Mouse (Mus musculus) liver, embryonic 14.5 days (tissue): ENCODE data around the gene Hba-a1.

Experiments
- CTCF ChIP-seq: IDR thresholded peaks from 2 replicates; pipeline ENCODE4 v1.5.1; 2016; ENCODE audit warnings: antibody characterized with exemption, low read depth, control low read depth
- EP300 ChIP-seq: IDR thresholded peaks from 2 replicates; pipeline ENCODE4 v1.6.1; 2016; ENCODE audit warnings: antibody characterized with exemption, low read depth

DNA sequence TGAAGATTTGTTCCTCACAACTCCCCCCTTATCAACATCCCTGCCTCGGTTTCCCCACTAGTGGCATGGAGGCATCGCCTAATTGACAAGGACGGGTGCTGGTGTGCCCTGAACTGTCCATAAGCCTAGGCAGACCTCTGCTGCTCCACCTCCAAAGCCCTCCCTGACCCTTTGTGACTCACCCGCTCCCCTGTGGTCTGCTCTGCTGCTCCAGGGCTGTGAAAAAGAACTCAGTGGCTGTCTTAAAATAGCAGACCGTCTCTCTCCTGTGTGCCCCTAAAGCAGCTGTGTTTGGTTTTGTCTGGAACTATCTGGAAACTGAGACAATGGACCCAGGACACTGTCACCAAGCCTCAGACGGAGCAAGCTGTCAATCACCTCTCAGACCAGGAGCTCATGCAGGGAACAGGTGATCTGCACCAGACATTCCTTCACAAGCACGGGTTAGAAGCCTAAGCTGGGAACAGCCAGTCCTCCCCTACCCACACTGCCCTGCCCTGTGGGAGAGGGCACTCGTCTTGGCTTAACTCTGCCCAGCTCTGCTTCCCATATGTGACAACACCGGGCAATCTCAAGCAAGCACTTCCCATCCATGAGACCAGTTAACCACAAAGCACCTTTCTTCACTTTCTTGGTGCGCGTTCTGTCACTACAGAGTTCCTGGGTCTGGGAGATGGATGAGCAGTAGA lies 37.3 kb downstream of the Hba-a1 start:
- no peak for TF ChIP-seq CTCF
- TF ChIP-seq EP300: no peak
